ENCODE assay signal across 23 mouse cellular contexts in genomic region chr6:134544843-134545242, GRCm38 (mm10). TPM values are rescaled to one million over a fixed set of nuclear protein-coding genes. Genes with fewer than 3 reads are reported as not detected.
DNase-seq lines count a peak whose midpoint lies in the region; ATAC-seq and TF ChIP-seq lines count a peak whose summit lies in the region.
"Had no signal": no experiment of that assay in that cellular context is flagged by ENCODE, and none has a peak within 500 bp of the region (broad histone marks: within the 10 kb centered on the region; RNA-seq: fewer than 3 reads in every experiment).

No protein-coding gene starts in this region.

- H3K27me3 ChIP-seq in kidney, embryonic 15.5 days: no peaks in the 10 kb centered on the region
- H3K27me3 ChIP-seq in ES-Bruce4 (ENCODE audit: control insufficient read depth, insufficient read depth, low read length, poor library complexity, severe bottlenecking): no peaks in the 10 kb centered on the region
- H3K27me3 ChIP-seq in limb, embryonic 13.5 days: no peaks in the 10 kb centered on the region
- H3K27me3 ChIP-seq in midbrain, embryonic 11.5 days (ENCODE audit: control insufficient read depth, insufficient read depth, low read length): no peaks in the 10 kb centered on the region
- H3K27me3 ChIP-seq in midbrain, embryonic 15.5 days (replicated peaks): no peaks in the 10 kb centered on the region
- H3K27me3 ChIP-seq: heart, embryonic 13.5 days; hindbrain, embryonic 12.5 days; lung, embryonic 15.5 days had no signal

- ATAC-seq in kidney, embryonic 15.5 days (replicated peaks; ENCODE audit: low FRiP score): no peak
- ATAC-seq in limb, embryonic 13.5 days (ENCODE audit: low FRiP score, low read depth): 0 out of 2 replicates have a peak, but pooled peaks have one; percentile 32
- ATAC-seq in midbrain, embryonic 11.5 days (ENCODE audit: low FRiP score): no peak
- ATAC-seq in midbrain, embryonic 15.5 days (replicated peaks): no peak
- ATAC-seq: forebrain, embryonic 16.5 days had no signal

- 0 out of 2 replicates have a peak overlapping the region, but pooled peaks have one; percentile 4 for H3K27ac ChIP-seq in kidney, embryonic 15.5 days
- peak overlapping the region; percentile 41; the same call in 1 of the 2 replicates for H3K27ac ChIP-seq in ES-Bruce4 (ENCODE audit: insufficient read depth, low read length)
- H3K27ac ChIP-seq in limb, embryonic 13.5 days: no peak overlapping the region
- no peak overlapping the region for H3K27ac ChIP-seq in midbrain, embryonic 11.5 days (ENCODE audit: low read depth, low read length)
- no peak overlapping the region for H3K27ac ChIP-seq in midbrain, embryonic 15.5 days
- H3K27ac ChIP-seq: embryonic facial prominence, embryonic 10.5 days; heart, embryonic 13.5 days; hindbrain, embryonic 12.5 days; left cerebral cortex, adult 2 months; liver, embryonic 14.5 days; lung, embryonic 15.5 days had no signal

- no peak overlapping the region for H3K4me2 ChIP-seq in kidney, embryonic 15.5 days
- H3K4me2 ChIP-seq in limb, embryonic 13.5 days (replicated peaks): no peak overlapping the region
- no peak overlapping the region for H3K4me2 ChIP-seq in midbrain, embryonic 11.5 days
- no peak overlapping the region for H3K4me2 ChIP-seq in midbrain, embryonic 15.5 days
- H3K4me2 ChIP-seq: heart, embryonic 13.5 days; hindbrain, embryonic 12.5 days; lung, embryonic 15.5 days had no signal

- H3K4me1 ChIP-seq in kidney, embryonic 15.5 days: peaks cover 21% of the 10 kb centered on the region
- peaks cover 2% of the 10 kb centered on the region for H3K4me1 ChIP-seq in ES-Bruce4 (ENCODE audit: control insufficient read depth, insufficient read depth, low read length)
- H3K4me1 ChIP-seq in limb, embryonic 13.5 days: peaks cover 21% of the 10 kb centered on the region
- H3K4me1 ChIP-seq in midbrain, embryonic 11.5 days (ENCODE audit: control insufficient read depth, insufficient read depth, low read length): no peaks in the 10 kb centered on the region
- 0 out of 2 replicates have a peak, but pooled peaks cover 2% of the 10 kb centered on the region for H3K4me1 ChIP-seq in midbrain, embryonic 15.5 days

- no peaks in the 10 kb centered on the region for H3K9me3 ChIP-seq in kidney, embryonic 15.5 days (replicated peaks)
- no peaks in the 10 kb centered on the region for H3K9me3 ChIP-seq in ES-Bruce4 (replicated peaks; ENCODE audit: control insufficient read depth, insufficient read depth, low read length, poor library complexity, severe bottlenecking)
- H3K9me3 ChIP-seq in limb, embryonic 13.5 days: no peaks in the 10 kb centered on the region
- H3K9me3 ChIP-seq in midbrain, embryonic 11.5 days (ENCODE audit: control insufficient read depth, low read length): no peaks in the 10 kb centered on the region
- no peaks in the 10 kb centered on the region for H3K9me3 ChIP-seq in midbrain, embryonic 15.5 days
- H3K9me3 ChIP-seq: embryonic facial prominence, embryonic 10.5 days; heart, embryonic 13.5 days; hindbrain, embryonic 12.5 days; lung, embryonic 15.5 days had no signal

- 64% methylated on average over 3 of the region's 3 CpGs for WGBS in kidney, embryonic 15.5 days
- WGBS in limb, embryonic 13.5 days: 50% methylated on average over 3 of the region's 3 CpGs
- 88% methylated on average over 3 of the region's 3 CpGs for WGBS in midbrain, embryonic 11.5 days
- WGBS in midbrain, embryonic 15.5 days: 88% methylated on average over 3 of the region's 3 CpGs

- DNase-seq in adrenal gland, adult 2 months: peak; percentile 14
- no peak for DNase-seq in adrenal gland, postnatal 36 days
- DNase-seq in kidney, adult 18-20 months: no peak
- no peak for DNase-seq in midbrain, embryonic 11.5 days (ENCODE audit: low spot score, missing footprints)
- DNase-seq: adrenal gland, adult 8-10 months; cerebellum, adult 9-10 months; gastrocnemius, postnatal 14 days; heart, adult 18-20 months; kidney, postnatal 4 days; layer of hippocampus, adult 9-11 months; lung, postnatal 4 days; thymus, postnatal 36 days had no signal

- H3K4me3 ChIP-seq in kidney, embryonic 15.5 days (replicated peaks): no peak overlapping the region
- no peak overlapping the region for H3K4me3 ChIP-seq in ES-Bruce4 (ENCODE audit: low read depth, low read length)
- no peak overlapping the region for H3K4me3 ChIP-seq in limb, embryonic 13.5 days
- H3K4me3 ChIP-seq in midbrain, embryonic 11.5 days (ENCODE audit: low read depth, low read length): no peak overlapping the region
- H3K4me3 ChIP-seq in midbrain, embryonic 15.5 days: no peak overlapping the region
- H3K4me3 ChIP-seq: embryonic facial prominence, embryonic 10.5 days; heart, embryonic 13.5 days; hindbrain, embryonic 12.5 days; left cerebral cortex, adult 2 months; lung, embryonic 15.5 days had no signal

- H3K9ac ChIP-seq in kidney, embryonic 15.5 days: no peak overlapping the region
- H3K9ac ChIP-seq in ES-Bruce4 (ENCODE audit: low read depth, poor library complexity, severe bottlenecking): no peak overlapping the region
- no peak overlapping the region for H3K9ac ChIP-seq in limb, embryonic 13.5 days
- H3K9ac ChIP-seq in midbrain, embryonic 11.5 days (ENCODE audit: low read length): no peak overlapping the region
- H3K9ac ChIP-seq in midbrain, embryonic 15.5 days: no peak overlapping the region
- H3K9ac ChIP-seq: heart, embryonic 13.5 days; hindbrain, embryonic 12.5 days; liver, embryonic 14.5 days; lung, embryonic 15.5 days had no signal

- no peak for TF ChIP-seq POLR2A in ES-Bruce4 (IDR thresholded peaks at IDR 0.05; ENCODE audit: insufficient read depth, low read length)

- TF ChIP-seq EP300 in ES-Bruce4 (IDR thresholded peaks at IDR 0.05; ENCODE audit: insufficient read depth, low read depth, low read length): no peak

- TF ChIP-seq CTCF in ES-Bruce4 (IDR thresholded peaks at IDR 0.05; ENCODE audit: low read depth, low read length): no peak

- peaks cover 15% of the 10 kb centered on the region; the same call in 1 of the 2 replicates for H3K36me3 ChIP-seq in kidney, embryonic 15.5 days
- peaks cover 3% of the 10 kb centered on the region; the same call in 1 of the 2 replicates for H3K36me3 ChIP-seq in ES-Bruce4 (ENCODE audit: control insufficient read depth, insufficient read depth, low read length, poor library complexity, severe bottlenecking)
- peaks cover 11% of the 10 kb centered on the region for H3K36me3 ChIP-seq in limb, embryonic 13.5 days
- no peaks in the 10 kb centered on the region for H3K36me3 ChIP-seq in midbrain, embryonic 11.5 days (ENCODE audit: control insufficient read depth, insufficient read depth, low read length)
- H3K36me3 ChIP-seq in midbrain, embryonic 15.5 days (replicated peaks): no peaks in the 10 kb centered on the region
- H3K36me3 ChIP-seq: hindbrain, embryonic 12.5 days had no signal

RNA-seq across cellular contexts. Expression of gene Lrp6, which starts 21.9 kb away (rescaled TPM):
- total RNA-seq in adrenal gland, adult 2 months (2021): 10 to 100 TPM; 71.1 to 71.2 TPM
- polyA plus RNA-seq in adrenal gland, adult 2 months (2012; rRNA removed): 27.1 and 44.6 TPM in 2 replicates
- total RNA-seq in adrenal gland, postnatal 36 days (2021): 10 to 100 TPM; 91.4 to 97.7 TPM
- polyA plus RNA-seq in kidney, embryonic 15.5 days (2015; fragmentation: Nextera tagmentation; extraction: Ambion mirVana): 34.5 and 37.5 TPM in 2 replicates
- polyA plus RNA-seq in ES-Bruce4 (2011; ENCODE audit: insufficient read depth, insufficient read length, low read depth, missing spikeins): 46.3 and 53.8 TPM in 2 replicates
- polyA plus RNA-seq in limb, embryonic 13.5 days (2015; fragmentation: Nextera tagmentation; extraction: Ambion mirVana): 37.5 and 37.9 TPM in 2 replicates
- 25.0 and 27.5 TPM in 2 replicates for polyA plus RNA-seq in midbrain, embryonic 11.5 days (2014; fragmentation: Nextera tagmentation; extraction: Ambion mirVana)
- 18.8 and 19.5 TPM in 2 replicates for polyA plus RNA-seq in midbrain, embryonic 15.5 days (2015; fragmentation: Nextera tagmentation; extraction: Ambion mirVana)

Comparison
In these comparisons a context has a peak if more than half of its experiments do, and no peak if none do; other contexts are left out.
1. H3K27ac ChIP-seq: peak in kidney, embryonic 15.5 days (single experiment) and ES-Bruce4 (single experiment); none in limb, embryonic 13.5 days (single experiment), midbrain, embryonic 11.5 days (single experiment) and midbrain, embryonic 15.5 days (single experiment).